Mouse (Mus musculus): ENCODE measurements around the gene Npr2. TPM values are rescaled to one million over a fixed set of nuclear protein-coding genes. Genes with fewer than 3 reads are reported as not detected.

Npr2 gene
- total RNA-seq (2012; rRNA removed) (0.04 and 0.38 TPM in 2 replicates), total RNA-seq (2014; rRNA removed) (not detected in 2 replicates), polyA plus RNA-seq (2012; ENCODE audit: insufficient read length, low read depth) (0.23 and 0.49 TPM in 2 replicates)

DNA sequence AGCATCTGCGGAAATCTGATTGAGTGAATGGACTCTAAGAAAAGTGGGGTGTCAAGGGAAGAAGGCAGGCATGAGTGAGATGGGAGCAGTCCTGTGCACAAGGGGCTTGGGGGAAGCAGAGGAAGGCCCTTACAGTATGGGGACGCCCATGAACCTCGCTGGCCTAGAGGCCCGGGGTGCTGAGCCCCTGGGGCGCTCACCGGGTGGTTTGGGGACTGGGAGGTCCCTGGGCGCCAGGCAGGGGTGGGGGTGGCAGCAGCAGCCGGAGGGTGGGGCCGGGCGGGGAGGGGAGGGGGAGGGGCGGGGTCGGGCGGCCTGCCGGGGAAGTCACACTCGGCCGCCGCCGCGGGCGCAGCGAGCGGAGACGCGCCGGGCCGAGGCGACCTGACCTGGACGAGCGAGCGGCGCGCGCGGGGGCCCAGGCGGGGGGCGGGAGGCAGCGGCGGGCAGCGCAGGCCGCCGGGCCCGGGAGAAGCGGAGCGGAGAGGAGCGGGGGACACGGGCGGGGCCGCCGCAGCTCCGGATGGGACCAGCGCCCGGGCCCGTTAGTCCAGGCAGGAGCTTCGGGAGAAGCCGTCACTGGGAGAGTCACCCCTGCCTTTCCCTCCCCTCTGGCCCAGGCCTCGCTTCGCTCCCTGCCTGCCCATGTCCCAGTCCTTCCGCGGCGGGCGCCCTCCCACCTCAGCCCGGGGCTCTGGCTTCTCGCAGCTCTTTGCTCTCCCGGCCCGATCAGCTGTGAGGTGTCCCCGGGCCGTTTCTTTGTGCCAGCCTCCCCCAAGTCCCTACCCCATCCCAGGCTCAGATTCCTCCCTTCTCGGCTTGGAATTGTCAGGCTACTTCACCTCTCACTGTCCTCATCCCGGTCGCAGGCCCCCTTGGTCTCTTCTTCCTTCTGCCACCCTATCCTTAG is at the start of gene Npr2:
TSS of gene Npr2 (plus strand) at position 890 of the 910 bp plus-strand sequence.
- in situ Hi-C loops (cut with MboI; ENCODE audit: low pct_ligation_motif_present, low pct_unique_long_range_greater_than_20kb, low sequenced_read_pairs) (no loop called here), dilution Hi-C loops (cut with MboI; ENCODE audit: extremely low pct_ligation_motif_present, extremely low pct_unique_long_range_greater_than_20kb, low sequenced_read_pairs) (no loop called here)
- Histone ChIP-seq H3K9ac (ENCODE audit: insufficient read depth, low read depth) (peak within 1 kb of the TSS; percentile 80), H3K27me3 (replicated peaks) (peaks cover 83% of the 10 kb centered on the region), H3K4me2 (ENCODE audit: insufficient read depth, low read depth, poor library complexity, severe bottlenecking) (peak within 1 kb of the TSS; percentile 87), H3K27ac (ENCODE audit: insufficient read depth, low read depth) (no peak within 1 kb of the TSS), H3K79me2 (replicated peaks; ENCODE audit: control insufficient read depth, extremely low read depth, insufficient read depth, poor library complexity, severe bottlenecking) (no peaks in the 10 kb centered on the region), H3K9me3 (replicated peaks; ENCODE audit: low read length) (peaks cover 7% of the 10 kb centered on the region), H3K4me3 (replicated peaks in 1 of 3; ENCODE audit: low read depth in 2 of 3, low read length in 2 of 3, poor library complexity in 1 of 3) (peak within 1 kb of the TSS in 1 of 3 experiments; percentile 50), H3K36me3 (replicated peaks in 1 of 2; ENCODE audit: control insufficient read depth in 1 of 2, insufficient read depth in 1 of 2, low read length in 1 of 2) (no peaks in the 10 kb centered on the region), H3K4me1 (ENCODE audit: control insufficient read depth in 1 of 2, insufficient read depth in 2 of 2) (no peaks in the 10 kb centered on the region)
- no peak for TF ChIP-seq MAX (IDR thresholded peaks at IDR 0.05; ENCODE audit: low read length)
- no peak for TF ChIP-seq MYC (IDR thresholded peaks at IDR 0.05; ENCODE audit: low read depth, low read length)
- TF ChIP-seq CTCF (conservative IDR thresholded peaks at IDR 0.05 in 1 of 2, IDR thresholded peaks at IDR 0.05 in 1 of 2; ENCODE audit: low read depth in 2 of 2, low read length in 2 of 2): no peak
- no peak for TF ChIP-seq USF2 (conservative IDR thresholded peaks at IDR 0.05; ENCODE audit: low read depth, low read length)
- no peak for TF ChIP-seq E2F4 (IDR thresholded peaks at IDR 0.05; ENCODE audit: insufficient replicate concordance, low read depth, low read length)
- TF ChIP-seq ZKSCAN1 (IDR thresholded peaks at IDR 0.05; ENCODE audit: borderline replicate concordance, low read depth, low read length): no peak
- no peak for TF ChIP-seq POLR2A (IDR thresholded peaks at IDR 0.05; ENCODE audit: low read depth, low read length)
- no peak for TF ChIP-seq TBP (conservative IDR thresholded peaks at IDR 0.05; ENCODE audit: low read depth, low read length)
- TF ChIP-seq ZC3H11A (IDR thresholded peaks at IDR 0.05; ENCODE audit: low read depth, low read length): no peak
- no peak for TF ChIP-seq IRF4 (IDR thresholded peaks at IDR 0.05; ENCODE audit: low read depth, low read length)
- no peak for TF ChIP-seq NRF1 (IDR thresholded peaks at IDR 0.05; ENCODE audit: low read depth, low read length)
- TF ChIP-seq RAD21 (IDR thresholded peaks at IDR 0.05; ENCODE audit: low read depth, low read length): no peak
- no peak for TF ChIP-seq ETS1 (conservative IDR thresholded peaks at IDR 0.05; ENCODE audit: low read depth, low read length)
- TF ChIP-seq JUND (conservative IDR thresholded peaks at IDR 0.05; ENCODE audit: low read depth, low read length): no peak
- no peak for TF ChIP-seq SIN3A (IDR thresholded peaks at IDR 0.05; ENCODE audit: low read length)
- no peak for DNase-seq (ENCODE audit: extremely low read depth)

- Histone ChIP-seq H3K4me3 (replicated peaks in 1 of 3; ENCODE audit: low read depth in 2 of 3, low read length in 2 of 3, poor library complexity in 1 of 3) (no peak overlapping the region), H3K4me1 (ENCODE audit: control insufficient read depth in 1 of 2, insufficient read depth in 2 of 2) (peaks cover 4 to 30% of the 10 kb centered on the region in 2 experiments), H3K79me2 (replicated peaks; ENCODE audit: control insufficient read depth, extremely low read depth, insufficient read depth, poor library complexity, severe bottlenecking) (peaks cover 3% of the 10 kb centered on the region), H3K9ac (ENCODE audit: insufficient read depth, low read depth) (no peak overlapping the region), H3K27ac (ENCODE audit: insufficient read depth, low read depth) (no peak overlapping the region), H3K27me3 (replicated peaks) (no peaks in the 10 kb centered on the region), H3K4me2 (ENCODE audit: insufficient read depth, low read depth, poor library complexity, severe bottlenecking) (no peak overlapping the region), H3K36me3 (replicated peaks in 1 of 2; ENCODE audit: control insufficient read depth in 1 of 2, insufficient read depth in 1 of 2, low read length in 1 of 2) (peaks cover 44 to 72% of the 10 kb centered on the region in 2 experiments), H3K9me3 (replicated peaks; ENCODE audit: low read length) (no peaks in the 10 kb centered on the region)
- dilution Hi-C loops (cut with MboI; ENCODE audit: extremely low pct_ligation_motif_present, extremely low pct_unique_long_range_greater_than_20kb, low sequenced_read_pairs): no loop called here
- in situ Hi-C loops (cut with MboI; ENCODE audit: low pct_ligation_motif_present, low pct_unique_long_range_greater_than_20kb, low sequenced_read_pairs): no loop called here
- no peak for DNase-seq (ENCODE audit: extremely low read depth)
- TF ChIP-seq SIN3A (IDR thresholded peaks at IDR 0.05; ENCODE audit: low read length) (no peak), NELFE (IDR thresholded peaks at IDR 0.05; ENCODE audit: low read depth, low read length) (no peak)
Measured at GRCm38 (mm10) chr4:43582241-43582640, 49.5 kb upstream of the Npr2 start.

Measured in CH12.LX (cell line).